Mouse (Mus musculus): ENCODE data around the gene Ankrd22.

DNA sequence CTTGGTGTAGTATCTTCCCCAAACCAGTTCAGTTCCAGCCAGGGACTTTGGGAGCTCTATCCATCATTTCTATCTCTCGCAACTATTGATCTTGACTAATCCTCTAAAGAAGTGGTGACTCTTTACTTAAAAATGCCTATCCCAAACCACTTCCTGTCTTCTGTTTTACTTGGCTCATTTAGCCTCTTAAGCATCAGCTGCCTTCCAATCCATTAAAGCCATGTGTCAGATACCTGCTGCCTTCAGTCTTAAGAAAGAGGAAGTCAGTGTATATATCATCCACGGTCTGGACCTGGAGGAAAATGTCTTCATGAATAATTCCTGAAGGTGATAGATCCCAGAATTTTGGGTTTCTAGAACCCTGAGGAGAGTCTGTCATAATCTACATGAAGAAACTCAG is 14.5 kb upstream of the Ankrd22 start:
- TF ChIP-seq CTCF (IDR thresholded peaks at IDR 0.05; ENCODE audit: low read depth) (no peak), EP300 (IDR thresholded peaks at IDR 0.05; ENCODE audit: low read depth) (no peak)

All from liver, embryonic 14.5 days (tissue).